Mouse (Mus musculus) limb, embryonic 12.5 days (tissue): Measurements from ENCODE around the gene Tuba1b. TPM values are rescaled to one million over a fixed set of nuclear protein-coding genes. Genes with fewer than 3 reads are reported as not detected.
A peak's percentile ranks its signal among the peaks of the same experiment; 100 is the strongest.
"Not testable (repeated sequence)": the region's sequence is repeated elsewhere in the genome, so short reads cannot be mapped to it uniquely, and the experiment has no call there.

Source experiments
- ATAC-seq: fragments of 200-750 bp; cut with Nextera tagmentation; 2 replicates; pipeline ENCODE4 v1.8.0; 2017; ENCODE audit warnings: low read depth, moderate TSS enrichment; ENCODE audit not compliant: insufficient number of reproducible peaks, insufficient read depth, low FRiP score, low TSS enrichment
- H3K27ac ChIP-seq: fragments of 300-500 bp; sonication (generic); 2 replicates; pipeline ENCODE4 v1.5.1; 2016; ENCODE audit warnings: mild to moderate bottlenecking, moderate library complexity
- H3K27me3 ChIP-seq: fragments of 300-500 bp; sonication (generic); 2 replicates; pipeline ENCODE4 v1.6.1; 2016; ENCODE audit warnings: mild to moderate bottlenecking, moderate library complexity
- H3K36me3 ChIP-seq: fragments of 300-500 bp; sonication (generic); 2 replicates; pipeline ENCODE4 v1.6.1; 2016; ENCODE audit warnings: mild to moderate bottlenecking, moderate library complexity
- H3K4me1 ChIP-seq: fragments of 300-500 bp; sonication (generic); replicated peaks from 2 replicates; pipeline ENCODE4 v1.6.1; 2016
- H3K4me2 ChIP-seq: fragments of 300-500 bp; sonication (generic); 2 replicates; pipeline ENCODE4 v1.6.1; 2016; ENCODE audit warnings: mild to moderate bottlenecking, moderate library complexity
- H3K4me3 ChIP-seq: fragments of 300-500 bp; sonication (generic); replicated peaks from 2 replicates; pipeline ENCODE4 v1.5.1; 2016; ENCODE audit warnings: mild to moderate bottlenecking
- H3K9ac ChIP-seq: fragments of 300-500 bp; sonication (generic); replicated peaks from 2 replicates; pipeline ENCODE4 v1.6.1; 2016; ENCODE audit warnings: mild to moderate bottlenecking, moderate library complexity
- H3K9me3 ChIP-seq: fragments of 300-500 bp; sonication (generic); 2 replicates; pipeline ENCODE4 v1.6.1; 2016; ENCODE audit warnings: mild to moderate bottlenecking, moderate library complexity
- WGBS: fragments of 180-500 bp; shearing (Covaris S2); methylation state at CpG from one replicate; pipeline ENCODE4 v1.1.7; 2016; 5-methylcytosine and 5-hydroxymethylcytosine counted together
- polyA plus RNA-seq: library from polyadenylated mRNA; unstranded; fragments of >200 nt; fragmentation: Nextera tagmentation; extraction: Ambion mirVana; gene quantifications from 2 replicates; pipeline ENCODE4 v1.2.1, GENCODE M21; 2016

Tuba1b gene
- polyA plus RNA-seq, 1 experiment from 2014 or later: 1,695 TPM

- no peaks in the 10 kb centered on the region for H3K27me3 ChIP-seq
- H3K4me1 ChIP-seq: peaks cover 20% of the 10 kb centered on the region
- H3K9ac ChIP-seq: peak overlapping the region; percentile 94
- H3K4me2 ChIP-seq: peak overlapping the region; percentile 97
- peak overlapping the region; percentile 73 for H3K4me3 ChIP-seq
- no peaks in the 10 kb centered on the region for H3K9me3 ChIP-seq
- peak overlapping the region; percentile 98 for H3K27ac ChIP-seq
- H3K36me3 ChIP-seq: peaks cover 17% of the 10 kb centered on the region
- peak; percentile 74 for ATAC-seq
- under 1% methylated on average over 35 of the region's 35 CpGs for WGBS
Measured at GRCm38 (mm10) chr15:98933833-98934216, 540 bp downstream of the Tuba1b start.

DNA sequence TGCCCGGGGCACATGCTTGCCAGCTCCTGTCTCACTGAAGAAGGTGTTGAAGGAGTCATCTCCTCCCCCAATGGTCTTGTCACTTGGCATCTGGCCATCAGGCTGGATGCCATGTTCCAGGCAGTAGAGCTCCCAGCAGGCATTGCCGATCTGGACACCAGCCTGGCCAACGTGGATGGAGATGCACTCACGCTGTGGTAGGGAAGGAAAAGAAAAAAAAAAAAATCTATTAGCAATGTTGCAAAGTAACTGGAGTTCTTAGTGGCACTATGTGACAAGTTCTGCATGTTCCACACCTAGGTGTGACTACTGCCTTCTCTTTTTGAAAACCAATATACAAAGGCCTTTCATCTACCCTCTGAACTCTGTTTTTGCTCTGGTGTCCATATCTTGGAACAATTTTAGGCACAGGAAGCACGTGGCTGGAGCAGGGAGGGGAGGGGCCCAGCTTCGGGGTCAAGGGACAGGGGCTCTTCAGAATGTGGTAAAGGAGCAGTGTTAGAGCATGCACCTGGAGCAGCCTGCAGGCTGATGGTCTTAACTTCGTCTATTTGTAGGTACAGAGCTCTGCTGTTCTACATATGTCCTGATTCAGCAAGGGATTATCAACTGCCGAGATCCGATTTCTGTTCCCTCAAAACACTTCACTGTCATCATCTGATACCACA lies 1.2 kb downstream of the Tuba1b start:
- Histone ChIP-seq H3K36me3 (peaks cover 17% of the 10 kb centered on the region), H3K4me1 (peaks cover 25% of the 10 kb centered on the region), H3K4me3 (peak overlapping the region; percentile 73), H3K9ac (peak overlapping the region; percentile 94), H3K27ac (peak overlapping the region; percentile 98), H3K4me2 (peak overlapping the region; percentile 97)
- H3K9me3 ChIP-seq, ATAC-seq, H3K27me3 ChIP-seq: not testable (repeated sequence)
- WGBS: 27% methylated on average over 8 of the region's 9 CpGs

- Histone ChIP-seq H3K9ac (no peak overlapping the region), H3K27ac (no peak overlapping the region), H3K36me3 (peaks cover 17% of the 10 kb centered on the region), H3K4me2 (0 out of 2 replicates have a peak overlapping the region, but pooled peaks have one; percentile 6), H3K4me3 (no peak overlapping the region), H3K4me1 (peaks cover 21% of the 10 kb centered on the region), H3K9me3 (no peaks in the 10 kb centered on the region), H3K27me3 (no peaks in the 10 kb centered on the region)
- WGBS: 84% methylated on average over 3 of the region's 3 CpGs
- no peak for ATAC-seq
Measured at GRCm38 (mm10) chr15:98930998-98931397, 3.4 kb downstream of the Tuba1b start.

DNA sequence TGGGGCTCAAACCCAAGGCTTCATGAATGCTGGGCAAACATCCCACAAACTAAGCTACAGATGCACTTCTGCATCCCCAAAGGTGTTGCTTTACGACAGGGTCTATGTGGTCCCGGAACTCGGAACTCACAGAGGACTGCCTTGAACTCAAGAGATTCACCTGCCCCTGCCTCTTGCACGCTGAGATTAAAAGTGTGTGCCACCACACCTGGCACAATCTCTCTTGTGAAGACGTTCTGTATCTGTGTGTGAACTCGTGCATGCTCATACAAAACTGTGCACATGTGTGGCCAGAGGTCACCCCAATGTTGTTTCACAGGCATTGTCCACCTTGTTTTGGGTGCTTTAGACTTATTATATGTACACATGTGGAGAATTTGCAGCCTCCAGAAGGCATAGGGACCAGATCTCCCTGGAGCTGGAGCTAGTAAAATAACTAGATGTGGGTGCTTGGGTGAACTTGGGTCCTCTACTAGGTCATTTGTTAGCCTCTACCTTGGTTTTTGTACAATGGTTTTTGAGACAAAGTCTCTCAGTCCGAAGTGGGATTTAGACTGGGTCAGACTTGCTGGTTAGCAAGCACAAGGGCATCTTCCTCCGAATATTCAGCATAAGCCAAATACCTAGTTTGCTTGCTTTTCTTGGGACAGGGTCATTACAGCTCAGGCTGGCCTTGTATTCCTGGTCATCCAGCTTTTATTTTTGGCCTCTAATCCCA lies 4.2 kb downstream of the Tuba1b start:
- WGBS: 50% methylated on average over 8 of the region's 8 CpGs
- peaks cover 13% of the 10 kb centered on the region for H3K4me1 ChIP-seq
- no peak overlapping the region for H3K4me3 ChIP-seq
- no peak overlapping the region for H3K4me2 ChIP-seq
- H3K9me3 ChIP-seq: no peaks in the 10 kb centered on the region
- no peaks in the 10 kb centered on the region for H3K27me3 ChIP-seq
- H3K27ac ChIP-seq: peak overlapping the region; percentile 26
- no peak for ATAC-seq
- peaks cover 17% of the 10 kb centered on the region for H3K36me3 ChIP-seq
- no peak overlapping the region for H3K9ac ChIP-seq

DNA sequence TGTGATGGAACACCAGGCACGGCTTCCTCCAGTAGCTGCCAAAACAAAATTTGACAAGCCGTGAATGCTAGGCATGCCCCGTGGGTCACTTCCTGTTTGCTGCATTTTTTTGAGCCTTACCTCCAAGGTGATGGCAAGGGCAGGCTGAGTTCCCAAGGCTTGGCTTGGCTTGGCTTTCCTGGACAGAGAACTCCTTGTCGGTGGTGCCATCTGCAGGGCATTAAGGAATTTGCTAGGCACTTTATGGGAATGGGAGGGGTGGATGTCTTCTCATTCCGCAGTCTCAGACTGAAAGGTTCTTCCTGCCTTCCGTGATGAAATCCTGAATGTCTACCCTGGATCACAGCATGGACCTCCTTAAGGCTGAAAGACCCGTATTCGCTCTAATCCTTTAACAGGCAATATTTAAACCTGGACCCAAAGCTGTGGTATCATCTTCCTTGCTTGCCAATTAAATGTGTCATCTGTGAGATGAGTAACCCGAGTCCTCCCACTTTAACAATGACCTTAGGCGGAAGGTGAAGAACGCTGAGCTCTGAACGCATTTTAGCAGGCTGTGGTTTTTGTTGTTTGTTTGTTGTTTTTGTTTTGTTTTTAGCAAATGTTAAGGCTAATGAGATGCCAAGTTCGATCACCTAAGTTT lies 5.6 kb downstream of the Tuba1b start:
- Histone ChIP-seq H3K27me3 (no peaks in the 10 kb centered on the region), H3K9ac (no peak overlapping the region), H3K4me2 (0 out of 2 replicates have a peak overlapping the region, but pooled peaks have one; percentile 1), H3K36me3 (peaks cover 17% of the 10 kb centered on the region), H3K27ac (0 out of 2 replicates have a peak overlapping the region, but pooled peaks have one; percentile 29), H3K4me1 (peaks cover 13% of the 10 kb centered on the region), H3K9me3 (no peaks in the 10 kb centered on the region), H3K4me3 (no peak overlapping the region)
- ATAC-seq: 0 out of 2 replicates have a peak, but pooled peaks have one; percentile 60
- 12% methylated on average over 13 of the region's 13 CpGs for WGBS

DNA sequence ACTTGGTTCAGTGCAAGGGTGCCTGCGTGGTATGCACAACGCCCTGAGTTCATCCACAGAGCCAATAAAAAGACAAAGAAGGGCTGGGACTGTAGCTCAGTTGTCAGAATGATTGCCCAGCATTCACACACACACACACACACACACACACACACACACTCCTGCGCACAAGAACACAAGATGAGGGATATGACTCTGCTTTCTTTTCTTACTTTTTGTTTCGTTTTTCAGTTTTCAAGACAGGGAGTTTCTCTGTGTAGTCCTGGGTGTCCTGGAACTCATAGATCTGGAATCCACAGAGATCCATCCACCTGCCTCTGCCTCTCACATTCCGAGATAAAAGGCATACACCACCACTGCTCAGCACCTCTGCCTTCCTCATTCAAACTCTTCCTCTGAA lies 6.8 kb downstream of the Tuba1b start:
- H3K27ac ChIP-seq: no peak overlapping the region
- peaks cover 17% of the 10 kb centered on the region for H3K36me3 ChIP-seq
- H3K27me3 ChIP-seq: no peaks in the 10 kb centered on the region
- no peak overlapping the region for H3K9ac ChIP-seq
- no peak overlapping the region for H3K4me2 ChIP-seq
- H3K4me3 ChIP-seq: no peak overlapping the region
- peaks cover 9% of the 10 kb centered on the region for H3K4me1 ChIP-seq
- 83% methylated on average over 5 of the region's 5 CpGs for WGBS
- ATAC-seq: no peak
- H3K9me3 ChIP-seq: no peaks in the 10 kb centered on the region

GRCm38 (mm10) chr15:98924682-98925081 lies 9.7 kb downstream of the Tuba1b start:
- H3K4me3 ChIP-seq: no peak overlapping the region
- peaks cover 9% of the 10 kb centered on the region for H3K4me1 ChIP-seq
- no peak overlapping the region for H3K9ac ChIP-seq
- H3K27me3 ChIP-seq: no peaks in the 10 kb centered on the region
- H3K36me3 ChIP-seq: no peaks in the 10 kb centered on the region
- ATAC-seq: no peak
- no peak overlapping the region for H3K27ac ChIP-seq
- 83% methylated on average over 3 of the region's 3 CpGs for WGBS
- no peak overlapping the region for H3K4me2 ChIP-seq
- no peaks in the 10 kb centered on the region for H3K9me3 ChIP-seq

GRCm38 (mm10) chr15:98923031-98923537 lies 11.3 kb downstream of the Tuba1b start:
- H3K9ac ChIP-seq: no peak overlapping the region
- H3K4me3 ChIP-seq: no peak overlapping the region
- no peak overlapping the region for H3K4me2 ChIP-seq
- WGBS: 88% methylated on average over 2 of the region's 2 CpGs
- ATAC-seq: no peak
- no peaks in the 10 kb centered on the region for H3K36me3 ChIP-seq
- H3K27me3 ChIP-seq: no peaks in the 10 kb centered on the region
- no peak overlapping the region for H3K27ac ChIP-seq
- no peaks in the 10 kb centered on the region for H3K9me3 ChIP-seq
- no peaks in the 10 kb centered on the region; the same call in 1 of the 2 replicates for H3K4me1 ChIP-seq

- no peak overlapping the region for H3K9ac ChIP-seq
- 67% methylated on average over 3 of the region's 3 CpGs for WGBS
- no peak for ATAC-seq
- no peaks in the 10 kb centered on the region; the same call in 1 of the 2 replicates for H3K4me1 ChIP-seq
- no peaks in the 10 kb centered on the region for H3K27me3 ChIP-seq
- H3K4me2 ChIP-seq: no peak overlapping the region
- H3K4me3 ChIP-seq: no peak overlapping the region
- H3K9me3 ChIP-seq: no peaks in the 10 kb centered on the region
- H3K27ac ChIP-seq: no peak overlapping the region
- no peaks in the 10 kb centered on the region for H3K36me3 ChIP-seq
Measured at GRCm38 (mm10) chr15:98922581-98922980, 11.8 kb downstream of the Tuba1b start.

- peaks cover 5% of the 10 kb centered on the region for H3K4me1 ChIP-seq
- H3K9ac ChIP-seq: no peak overlapping the region
- ATAC-seq: no peak
- no peak overlapping the region for H3K4me3 ChIP-seq
- H3K27ac ChIP-seq: no peak overlapping the region
- H3K4me2 ChIP-seq: no peak overlapping the region
- WGBS: 72% methylated on average over 5 of the region's 5 CpGs
- no peaks in the 10 kb centered on the region for H3K27me3 ChIP-seq
- H3K9me3 ChIP-seq: no peaks in the 10 kb centered on the region
- no peaks in the 10 kb centered on the region for H3K36me3 ChIP-seq
Measured at GRCm38 (mm10) chr15:98921510-98921909, 12.9 kb downstream of the Tuba1b start.

GRCm38 (mm10) chr15:98918499-98918895 lies 15.9 kb downstream of the Tuba1b start:
- H3K9me3 ChIP-seq, H3K27me3 ChIP-seq, ATAC-seq: not testable (repeated sequence)
- Histone ChIP-seq H3K4me1 (peaks cover 11% of the 10 kb centered on the region), H3K36me3 (peaks cover 17% of the 10 kb centered on the region), H3K9ac (peak overlapping the region; percentile 60), H3K4me3 (peak overlapping the region; percentile 86), H3K4me2 (peak overlapping the region; percentile 88), H3K27ac (peak overlapping the region; percentile 82)
- 28% methylated on average over 8 of the region's 8 CpGs for WGBS
